Mouse (Mus musculus) erythroblast, embryonic 14.5 days (primary cell): ENCODE measurements around the gene Lpp.

ENCODE experiments used
- GATA1 ChIP-seq: IDR thresholded peaks from 2 replicates; pipeline ENCODE4 v1.6.1; 2012; ENCODE audit warnings: low read length, inconsistent platforms, mixed read lengths
- TAL1 ChIP-seq: IDR thresholded peaks from 3 replicates; pipeline ENCODE4 v1.6.1; 2012; ENCODE audit warnings: low read length, inconsistent platforms, mixed read lengths

GRCm38 (mm10) chr16:24464436-24464835 lies 71.1 kb downstream of the Lpp start:
- TF ChIP-seq GATA1, result no peak
- TF ChIP-seq TAL1, result no peak
